Mouse (Mus musculus): ENCODE measurements at regions not wholly inside any gene's neighbourhood (a gene's known extent, or its start where the extent isn't known, plus 50 kb on each side); places are given as distances from the start of the nearest gene placed in this dataset.
"Not testable (repeated sequence)": the region's sequence is repeated elsewhere in the genome, so short reads cannot be mapped to it uniquely, and the experiment has no call there.

GRCm38 (mm10) chrX:50622984-50623455, 194.7 kb upstream of the Olfr1324 start:
- WGBS, result 45% methylated on average over 19 of the region's 19 CpGs
- no peak overlapping the region for H3K4me3 ChIP-seq (replicated peaks; ENCODE audit: extremely low read depth, low read depth, low read length)

DNA sequence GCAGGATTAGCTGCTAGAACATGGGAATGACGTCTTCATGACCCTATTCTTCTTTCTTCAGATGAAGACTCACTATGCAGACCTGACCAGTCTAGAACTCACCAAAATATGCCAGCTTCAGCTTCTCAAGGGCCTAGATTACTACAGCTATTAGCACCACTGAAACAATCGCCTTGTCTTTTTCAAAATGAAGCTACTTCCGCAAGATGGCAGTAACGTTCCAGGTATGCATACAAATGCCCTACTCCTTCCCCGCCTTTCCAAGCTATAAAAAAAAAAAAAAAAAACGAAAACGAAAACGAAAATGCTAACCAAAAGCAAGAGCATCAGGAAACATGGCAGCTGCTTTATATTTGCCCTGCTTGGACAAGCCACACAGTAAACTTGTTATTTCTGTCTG, 192.6 kb upstream of the Olfr1324 start:
- H3K4me3 ChIP-seq (replicated peaks; ENCODE audit: extremely low read depth, low read depth, low read length), result no peak overlapping the region
- DNase-seq, result no peak
- H3K4me1 ChIP-seq (ENCODE audit: control insufficient read depth, insufficient read depth, low read length), result no peaks in the 10 kb centered on the region
- TF ChIP-seq POLR2A (IDR thresholded peaks at IDR 0.05; ENCODE audit: borderline replicate concordance, extremely low read depth, low read depth, low read length) (no peak), CTCF (IDR thresholded peaks at IDR 0.05; ENCODE audit: insufficient read depth, low read length) (no peak)
- 45% methylated on average over 8 of the region's 8 CpGs for WGBS

More at GRCm38 (mm10) chrX:50622984-50623455, 194.7 kb upstream of the Olfr1324 start:
- no peaks in the 10 kb centered on the region for H3K4me1 ChIP-seq (ENCODE audit: control insufficient read depth, insufficient read depth, low read length)
- no peak for DNase-seq
- TF ChIP-seq CTCF (IDR thresholded peaks at IDR 0.05; ENCODE audit: insufficient read depth, low read length) (no peak), POLR2A (IDR thresholded peaks at IDR 0.05; ENCODE audit: borderline replicate concordance, extremely low read depth, low read depth, low read length) (no peak)

GRCm38 (mm10) chrX:50619919-50620318, 191.6 kb upstream of the Olfr1324 start:
- DNase-seq, result no peak
- H3K4me3 ChIP-seq (replicated peaks; ENCODE audit: extremely low read depth, low read depth, low read length), result no peak overlapping the region
- 36% methylated on average over 9 of the region's 9 CpGs for WGBS
- TF ChIP-seq CTCF (IDR thresholded peaks at IDR 0.05; ENCODE audit: insufficient read depth, low read length) (no peak), POLR2A (IDR thresholded peaks at IDR 0.05; ENCODE audit: borderline replicate concordance, extremely low read depth, low read depth, low read length) (no peak)
- H3K4me1 ChIP-seq (ENCODE audit: control insufficient read depth, insufficient read depth, low read length), result no peaks in the 10 kb centered on the region

- DNase-seq, result no peak
- no peak for TF ChIP-seq POLR2A (IDR thresholded peaks at IDR 0.05; ENCODE audit: borderline replicate concordance, extremely low read depth, low read depth, low read length)
- TF ChIP-seq CTCF (IDR thresholded peaks at IDR 0.05; ENCODE audit: insufficient read depth, low read length), result no peak
- H3K4me1 ChIP-seq (ENCODE audit: control insufficient read depth, insufficient read depth, low read length), result no peaks in the 10 kb centered on the region
- no peak overlapping the region for H3K4me3 ChIP-seq (replicated peaks; ENCODE audit: extremely low read depth, low read depth, low read length)
- WGBS, result 56% methylated on average over 4 of the region's 4 CpGs
Observed at GRCm38 (mm10) chrX:50618936-50619335, 190.6 kb upstream of the Olfr1324 start.

GRCm38 (mm10) chrX:50616920-50617319, 188.6 kb upstream of the Olfr1324 start:
- WGBS, result 53% methylated on average over 8 of the region's 8 CpGs
- not testable (repeated sequence) for H3K4me1 ChIP-seq (ENCODE audit: control insufficient read depth, insufficient read depth, low read length); H3K4me3 ChIP-seq (replicated peaks; ENCODE audit: extremely low read depth, low read depth, low read length); DNase-seq

DNA sequence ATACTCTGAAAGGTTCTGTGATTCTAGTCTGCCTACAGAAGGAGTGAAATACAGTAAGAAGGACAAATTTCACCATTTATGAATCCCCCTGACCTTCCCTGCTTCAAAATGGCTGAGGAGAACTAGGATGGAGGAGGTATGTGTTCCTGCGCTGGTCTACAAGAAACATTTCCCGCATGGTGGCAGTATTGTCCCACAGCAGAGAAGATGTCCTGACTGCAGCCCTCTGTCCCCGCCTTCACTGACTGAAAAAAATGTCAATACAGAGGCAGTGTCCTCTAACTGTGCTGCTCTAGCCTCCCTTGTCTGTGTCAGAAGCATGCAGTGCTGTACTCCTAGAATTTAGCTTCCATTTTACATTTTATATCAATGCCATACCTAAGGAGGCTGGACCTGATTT, 186.6 kb upstream of the Olfr1324 start:
- H3K4me3 ChIP-seq (replicated peaks; ENCODE audit: extremely low read depth, low read depth, low read length); H3K4me1 ChIP-seq (ENCODE audit: control insufficient read depth, insufficient read depth, low read length); DNase-seq: not testable (repeated sequence)
- 53% methylated on average over 3 of the region's 3 CpGs for WGBS

- H3K4me3 ChIP-seq (replicated peaks; ENCODE audit: extremely low read depth, low read depth, low read length); H3K4me1 ChIP-seq (ENCODE audit: control insufficient read depth, insufficient read depth, low read length); DNase-seq: not testable (repeated sequence)
- 40% methylated on average over 6 of the region's 6 CpGs for WGBS
Observed at GRCm38 (mm10) chrX:50614367-50614766, 186.1 kb upstream of the Olfr1324 start.

GRCm38 (mm10) chrX:50611765-50612591, 183.7 kb upstream of the Olfr1324 start:
- WGBS, result 51% methylated on average over 9 of the region's 9 CpGs
- no peak for DNase-seq
- Histone ChIP-seq H3K4me1 (ENCODE audit: control insufficient read depth, insufficient read depth, low read length) (no peaks in the 10 kb centered on the region), H3K4me3 (replicated peaks; ENCODE audit: extremely low read depth, low read depth, low read length) (no peak overlapping the region)
- TF ChIP-seq POLR2A (IDR thresholded peaks at IDR 0.05; ENCODE audit: borderline replicate concordance, extremely low read depth, low read depth, low read length) (no peak), CTCF (IDR thresholded peaks at IDR 0.05; ENCODE audit: insufficient read depth, low read length) (no peak)

DNA sequence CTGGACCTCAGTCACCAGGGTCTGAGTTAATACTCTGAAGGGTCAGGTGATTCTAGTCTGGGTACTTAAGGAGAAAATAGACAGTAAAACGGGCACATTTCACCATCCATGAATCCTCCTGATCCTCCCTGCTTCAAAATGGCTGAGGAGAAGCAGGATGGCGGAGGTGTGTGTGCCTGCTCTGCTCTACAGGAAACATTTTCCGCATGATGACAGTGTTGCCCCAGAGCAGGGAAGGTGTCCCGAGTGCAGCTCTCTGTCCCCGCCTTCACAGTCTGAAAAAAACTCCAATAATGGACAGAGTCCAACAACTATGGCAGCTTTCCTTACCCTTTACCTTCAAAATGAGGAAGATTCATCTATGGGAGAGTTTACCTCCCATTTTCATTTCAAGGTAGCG, 179.8 kb upstream of the Olfr1324 start:
- H3K4me3 ChIP-seq (replicated peaks; ENCODE audit: extremely low read depth, low read depth, low read length); H3K4me1 ChIP-seq (ENCODE audit: control insufficient read depth, insufficient read depth, low read length); DNase-seq: not testable (repeated sequence)
- WGBS, result 50% methylated on average over 6 of the region's 6 CpGs

DNA sequence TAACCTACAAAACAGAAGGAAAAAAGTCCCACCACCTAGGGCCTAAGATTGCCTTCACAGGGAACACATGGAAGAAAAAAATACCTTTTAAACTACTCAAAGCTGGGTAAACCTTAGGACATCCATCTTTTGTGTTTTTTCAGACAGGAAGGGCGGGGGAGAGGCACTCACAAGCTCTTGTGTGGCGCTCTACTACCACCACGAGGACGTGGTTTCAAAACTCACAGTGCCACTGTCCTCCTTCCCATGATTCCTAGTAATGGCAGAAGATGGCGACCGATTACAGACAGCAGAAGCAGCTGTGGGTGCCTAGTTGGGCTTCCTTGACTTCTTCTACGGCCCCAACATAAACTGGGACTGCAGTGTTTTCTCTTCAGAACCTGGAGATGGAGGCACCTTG, 179.3 kb upstream of the Olfr1324 start:
- TF ChIP-seq POLR2A (IDR thresholded peaks at IDR 0.05; ENCODE audit: borderline replicate concordance, extremely low read depth, low read depth, low read length), result no peak
- TF ChIP-seq CTCF (IDR thresholded peaks at IDR 0.05; ENCODE audit: insufficient read depth, low read length), result no peak
- WGBS, result 44% methylated on average over 7 of the region's 7 CpGs
- Histone ChIP-seq H3K4me1 (ENCODE audit: control insufficient read depth, insufficient read depth, low read length) (no peaks in the 10 kb centered on the region), H3K4me3 (replicated peaks; ENCODE audit: extremely low read depth, low read depth, low read length) (no peak overlapping the region)
- no peak for DNase-seq

DNA sequence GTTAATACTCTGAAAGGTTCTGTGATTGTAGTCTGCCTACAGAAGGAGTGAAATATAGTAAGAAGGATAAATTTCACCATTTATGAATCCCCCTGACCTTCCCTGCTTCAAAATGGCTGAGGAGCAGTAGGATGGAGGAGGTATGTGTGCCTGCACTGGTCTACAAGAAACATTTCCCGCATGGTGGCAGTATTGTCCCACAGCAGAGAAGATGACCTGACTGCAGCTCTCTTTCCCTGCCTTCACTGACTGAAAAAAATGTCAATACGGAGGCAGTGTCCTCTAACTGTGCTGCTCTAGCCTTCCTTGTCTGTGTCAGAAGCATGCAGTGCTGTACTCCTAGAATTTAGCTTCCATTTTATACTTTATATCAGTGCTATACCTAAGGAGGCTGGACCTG, 177.2 kb upstream of the Olfr1324 start:
- not testable (repeated sequence) for H3K4me1 ChIP-seq (ENCODE audit: control insufficient read depth, insufficient read depth, low read length); DNase-seq; H3K4me3 ChIP-seq (replicated peaks; ENCODE audit: extremely low read depth, low read depth, low read length)
- 44% methylated on average over 2 of the region's 2 CpGs for WGBS

GRCm38 (mm10) chrX:50604995-50605394, 176.7 kb upstream of the Olfr1324 start:
- not testable (repeated sequence) for H3K4me1 ChIP-seq (ENCODE audit: control insufficient read depth, insufficient read depth, low read length); H3K4me3 ChIP-seq (replicated peaks; ENCODE audit: extremely low read depth, low read depth, low read length); DNase-seq
- WGBS, result 44% methylated on average over 4 of the region's 4 CpGs

- 25% methylated on average over 3 of the region's 3 CpGs for WGBS
- DNase-seq; H3K4me3 ChIP-seq (replicated peaks; ENCODE audit: extremely low read depth, low read depth, low read length); H3K4me1 ChIP-seq (ENCODE audit: control insufficient read depth, insufficient read depth, low read length): not testable (repeated sequence)
Observed at GRCm38 (mm10) chrX:50602881-50603280, 174.6 kb upstream of the Olfr1324 start.

DNA sequence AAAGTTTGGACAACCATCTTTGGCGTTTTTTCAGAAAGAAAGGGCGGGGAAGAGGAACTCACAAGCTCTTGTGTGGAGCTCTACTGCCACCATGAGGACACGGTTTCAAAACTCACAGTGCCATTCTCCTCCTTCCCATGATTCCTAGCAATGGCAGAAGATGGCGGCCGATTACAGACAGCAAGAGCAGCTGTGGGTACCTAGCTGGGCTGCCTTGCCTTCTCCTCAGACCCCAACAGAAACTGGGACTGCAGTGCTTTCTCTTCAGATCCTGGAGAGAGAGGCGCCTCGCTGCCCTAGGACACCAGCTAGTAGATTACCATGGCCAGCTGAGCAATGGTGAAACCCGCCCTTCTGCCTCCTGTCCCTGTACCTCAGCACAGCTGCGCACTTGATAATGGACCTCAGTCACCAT, 174.2 kb upstream of the Olfr1324 start:
- H3K4me3 ChIP-seq (replicated peaks; ENCODE audit: extremely low read depth, low read depth, low read length); H3K4me1 ChIP-seq (ENCODE audit: control insufficient read depth, insufficient read depth, low read length); DNase-seq: not testable (repeated sequence)
- 39% methylated on average over 9 of the region's 9 CpGs for WGBS

DNA sequence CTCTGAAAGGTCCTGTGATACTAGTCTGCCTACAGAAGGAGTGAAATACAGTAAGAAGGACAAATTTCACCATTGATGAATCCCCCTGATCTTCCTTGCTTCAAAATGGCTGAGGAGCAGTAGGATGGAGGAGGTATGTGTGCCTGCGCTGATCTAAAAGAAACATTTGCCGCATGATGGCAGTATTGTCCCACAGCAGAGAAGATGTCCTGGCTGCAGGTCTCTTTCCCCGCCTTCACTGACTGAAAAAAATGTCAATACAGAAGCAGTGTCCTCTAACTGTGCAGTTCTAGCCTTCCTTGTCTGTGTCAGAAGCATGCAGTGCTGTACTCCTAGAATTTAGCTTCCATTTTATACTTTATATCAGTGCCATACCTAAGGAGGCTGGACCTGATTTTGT, 172.0 kb upstream of the Olfr1324 start:
- WGBS, result 39% methylated on average over 3 of the region's 3 CpGs

More for the DNA sequence above, 172.0 kb upstream of the Olfr1324 start:
- H3K4me3 ChIP-seq (replicated peaks; ENCODE audit: extremely low read depth, low read depth, low read length); H3K4me1 ChIP-seq (ENCODE audit: control insufficient read depth, insufficient read depth, low read length); DNase-seq: not testable (repeated sequence)
